Mouse (Mus musculus): Measurements from ENCODE around the gene Ubqln3.

The Ubqln3 gene

GRCm38 (mm10) chr7:104143179-104143578 lies at the start of gene Ubqln3:
TSS of gene Ubqln3 (minus strand) at chr7:104143279.
- DNase-seq (ENCODE audit: low spot score): no peak

GRCm38 (mm10) chr7:104191275-104191674 lies 48.2 kb upstream of the Ubqln3 start:
- no peak for DNase-seq (ENCODE audit: low spot score)

- no peak for DNase-seq (ENCODE audit: low spot score)
Observed at GRCm38 (mm10) chr7:104183292-104183691, 40.2 kb upstream of the Ubqln3 start, which contains the start of gene Olfr648. TSS of gene Olfr648 (minus strand) at chr7:104183392.

GRCm38 (mm10) chr7:104179074-104179473 lies 36.0 kb upstream of the Ubqln3 start:
- DNase-seq (ENCODE audit: low spot score): no peak

GRCm38 (mm10) chr7:104178422-104179054 lies 35.5 kb upstream of the Ubqln3 start:
- DNase-seq (ENCODE audit: low spot score): no peak

- DNase-seq (ENCODE audit: low spot score): peak; percentile 2
Observed at GRCm38 (mm10) chr7:104175085-104175484, 32.0 kb upstream of the Ubqln3 start.

GRCm38 (mm10) chr7:104169634-104170204 lies 26.6 kb upstream of the Ubqln3 start:
- DNase-seq (ENCODE audit: low spot score): no peak

GRCm38 (mm10) chr7:104167105-104167504 lies 24.0 kb upstream of the Ubqln3 start:
- DNase-seq (ENCODE audit: low spot score): no peak

- DNase-seq (ENCODE audit: low spot score): no peak
Observed at GRCm38 (mm10) chr7:104150456-104150855, 7.4 kb upstream of the Ubqln3 start, which contains the start of gene Ubqlnl. TSS of gene Ubqlnl (minus strand) at chr7:104150556.

- DNase-seq (ENCODE audit: low spot score): no peak
Observed at GRCm38 (mm10) chr7:104137305-104137704, 5.8 kb downstream of the Ubqln3 start, which contains the start of gene Olfr643. TSS of gene Olfr643 (minus strand) at chr7:104137405.

GRCm38 (mm10) chr7:104129726-104130125 lies 13.4 kb downstream of the Ubqln3 start, which contains the start of gene Ubqln5:
TSS of gene Ubqln5 (minus strand) at chr7:104129826.
- no peak for DNase-seq (ENCODE audit: low spot score)

- no peak for DNase-seq (ENCODE audit: low spot score)
Observed at GRCm38 (mm10) chr7:104104757-104104972, 38.4 kb downstream of the Ubqln3 start, which contains the start of gene Olfr646. TSS of gene Olfr646 (plus strand) at chr7:104104873.

GRCm38 (mm10) chr7:104103913-104104756 lies 38.9 kb downstream of the Ubqln3 start:
- no peak for DNase-seq (ENCODE audit: low spot score)

Measured in retina, embryonic 14.5 days (tissue).